Comparison of ENCODE assay signal across 20 mouse cellular contexts in genomic region chr2:161398061-161398460, GRCm38 (mm10).
"Had no signal": no experiment of that assay in that cellular context is flagged by ENCODE, and none has a peak within 500 bp of the region (broad histone marks: within the 10 kb centered on the region; RNA-seq: fewer than 3 reads in every experiment).

No protein-coding gene starts in this region.

- H3K27ac ChIP-seq: liver, embryonic 15.5 days; midbrain, embryonic 10.5 days; midbrain, embryonic 12.5 days; neural tube, embryonic 13.5 days; neural tube, embryonic 15.5 days had no signal

- ATAC-seq: midbrain, embryonic 16.5 days had no signal

- H3K27me3 ChIP-seq: liver, embryonic 15.5 days; midbrain, embryonic 12.5 days; neural tube, embryonic 13.5 days; neural tube, embryonic 15.5 days had no signal

- H3K4me3 ChIP-seq: liver, embryonic 15.5 days; midbrain, embryonic 10.5 days; midbrain, embryonic 12.5 days; myocyte; neural tube, embryonic 13.5 days; neural tube, embryonic 15.5 days had no signal

- H3K4me2 ChIP-seq: liver, embryonic 15.5 days; lung, embryonic 14.5 days; midbrain, embryonic 12.5 days; neural tube, embryonic 13.5 days; neural tube, embryonic 15.5 days had no signal

- H3K36me3 ChIP-seq: liver, embryonic 15.5 days; midbrain, embryonic 10.5 days; midbrain, embryonic 12.5 days; neural tube, embryonic 13.5 days; neural tube, embryonic 15.5 days had no signal

- H3K9ac ChIP-seq: liver, embryonic 15.5 days; lung, embryonic 14.5 days; midbrain, embryonic 12.5 days; neural tube, embryonic 13.5 days; neural tube, embryonic 15.5 days had no signal

- H3K9me3 ChIP-seq: liver, embryonic 15.5 days; midbrain, embryonic 10.5 days; midbrain, embryonic 12.5 days; neural tube, embryonic 13.5 days; neural tube, embryonic 15.5 days had no signal

- H3K4me1 ChIP-seq: liver, embryonic 15.5 days; midbrain, embryonic 10.5 days; midbrain, embryonic 12.5 days; neural tube, embryonic 13.5 days; neural tube, embryonic 15.5 days had no signal

- DNase-seq: lung, adult 18-20 months; lung, embryonic 14.5 days; lung, postnatal 10 days; lung, postnatal 4 days; midbrain, embryonic 14.5 days; retina, postnatal 1 day; right cerebral cortex, adult 18-20 months; right cerebral cortex, postnatal 25 days; right cerebral cortex, postnatal 4 days; spleen, adult 18-20 months; thymus, adult 18-20 months; thymus, postnatal 14 days; thymus, postnatal 36 days had no signal
